Mouse (Mus musculus): ENCODE measurements at regions not wholly inside any gene's neighbourhood (a gene's known extent, or its start where the extent isn't known, plus 50 kb on each side); places are given as distances from the start of the nearest gene placed in this dataset.
"Not testable (repeated sequence)": the region's sequence is repeated elsewhere in the genome, so short reads cannot be mapped to it uniquely, and the experiment has no call there.

DNA sequence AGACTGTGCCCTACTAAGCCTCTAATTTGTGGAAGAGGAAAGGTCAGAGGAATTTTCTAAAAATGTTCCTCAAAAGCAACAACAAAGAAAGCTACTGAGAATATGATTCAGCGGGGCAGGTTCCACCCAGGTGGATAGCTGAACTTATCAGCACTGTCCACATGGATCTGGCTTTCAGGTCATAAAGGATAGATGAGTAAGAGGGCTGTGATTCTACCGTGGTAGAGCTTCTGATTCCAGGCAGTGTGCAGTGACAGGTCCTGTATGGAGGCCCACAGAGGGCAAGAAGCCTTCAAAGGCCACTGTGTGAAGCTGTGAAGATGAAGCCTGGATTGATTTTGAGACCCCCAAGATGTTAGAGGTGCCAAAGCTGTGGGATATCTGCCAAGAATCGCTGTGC lies 51.8 kb downstream of the Teddm3 start:
- not testable (repeated sequence) for H3K36me3 ChIP-seq (ENCODE audit: control insufficient read depth, insufficient read depth, low read length, poor library complexity, severe bottlenecking); H3K27me3 ChIP-seq (ENCODE audit: control insufficient read depth, insufficient read depth, low read length, poor library complexity, severe bottlenecking); DNase-seq (ENCODE audit: low read depth, low spot score)

DNA sequence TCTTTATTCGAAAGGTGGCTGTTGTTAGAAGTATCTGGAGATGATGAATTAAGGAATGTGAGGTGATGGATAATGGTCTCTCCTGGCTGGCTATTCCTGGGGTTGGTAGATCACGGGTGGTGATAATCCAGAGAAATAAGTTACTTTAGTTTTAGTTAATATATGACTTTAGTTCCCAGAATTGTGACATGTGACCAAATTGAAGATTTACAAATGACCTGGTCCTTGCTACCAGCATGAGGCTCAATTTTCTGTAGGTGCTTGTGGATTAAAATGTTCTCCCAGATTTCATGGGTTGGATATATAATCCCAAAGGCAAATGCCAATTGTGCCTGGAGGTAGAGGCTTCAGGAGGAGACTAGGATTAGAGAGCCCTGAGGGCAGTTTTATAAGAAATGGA lies 53.7 kb downstream of the Teddm3 start:
- not testable (repeated sequence) for DNase-seq (ENCODE audit: low read depth, low spot score); H3K36me3 ChIP-seq (ENCODE audit: control insufficient read depth, insufficient read depth, low read length, poor library complexity, severe bottlenecking); H3K27me3 ChIP-seq (ENCODE audit: control insufficient read depth, insufficient read depth, low read length, poor library complexity, severe bottlenecking)

- Histone ChIP-seq H3K27me3 (ENCODE audit: control insufficient read depth, insufficient read depth, low read length, poor library complexity, severe bottlenecking) (no peaks in the 10 kb centered on the region), H3K36me3 (ENCODE audit: control insufficient read depth, insufficient read depth, low read length, poor library complexity, severe bottlenecking) (no peaks in the 10 kb centered on the region)
- no peak for DNase-seq (ENCODE audit: low read depth, low spot score)
Observed at GRCm38 (mm10) chr16:21074779-21075148, 79.0 kb downstream of the Teddm3 start.

DNA sequence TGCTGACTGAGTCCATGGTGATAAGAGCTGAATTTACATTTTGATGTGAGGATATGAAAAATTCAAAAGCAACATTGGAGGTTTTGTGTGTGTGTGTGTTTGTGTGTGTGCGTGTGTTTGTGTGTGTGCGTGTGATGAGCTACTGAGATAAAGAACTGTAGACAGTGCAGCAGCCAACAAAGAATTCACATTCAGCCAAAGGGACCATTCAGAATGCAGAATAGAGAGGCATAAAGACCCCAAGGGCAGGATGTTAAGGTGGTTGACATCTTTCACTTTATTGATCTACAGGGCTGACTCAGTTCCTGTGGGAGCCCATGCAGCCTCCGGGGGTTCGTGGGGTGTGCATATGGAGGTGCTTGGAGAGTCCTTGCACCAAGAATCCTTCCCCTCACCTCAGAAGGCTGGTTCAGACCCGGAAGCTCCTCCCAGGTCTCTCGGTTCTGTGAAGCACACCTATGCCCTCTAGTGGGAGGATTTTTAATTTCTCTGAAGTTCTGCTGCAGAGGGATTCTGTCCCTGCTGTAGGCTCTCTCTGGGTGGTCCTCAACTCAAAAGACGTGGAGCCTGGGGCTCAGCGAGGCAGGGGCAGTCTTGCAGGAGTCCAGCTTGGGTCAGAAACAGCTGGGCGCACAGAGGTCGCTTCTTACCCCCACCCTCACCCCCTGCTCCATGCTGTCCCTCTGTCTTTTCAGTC lies 79.6 kb downstream of the Teddm3 start:
- H3K36me3 ChIP-seq (ENCODE audit: control insufficient read depth, insufficient read depth, low read length, poor library complexity, severe bottlenecking); H3K27me3 ChIP-seq (ENCODE audit: control insufficient read depth, insufficient read depth, low read length, poor library complexity, severe bottlenecking); DNase-seq (ENCODE audit: low read depth, low spot score): not testable (repeated sequence)

DNA sequence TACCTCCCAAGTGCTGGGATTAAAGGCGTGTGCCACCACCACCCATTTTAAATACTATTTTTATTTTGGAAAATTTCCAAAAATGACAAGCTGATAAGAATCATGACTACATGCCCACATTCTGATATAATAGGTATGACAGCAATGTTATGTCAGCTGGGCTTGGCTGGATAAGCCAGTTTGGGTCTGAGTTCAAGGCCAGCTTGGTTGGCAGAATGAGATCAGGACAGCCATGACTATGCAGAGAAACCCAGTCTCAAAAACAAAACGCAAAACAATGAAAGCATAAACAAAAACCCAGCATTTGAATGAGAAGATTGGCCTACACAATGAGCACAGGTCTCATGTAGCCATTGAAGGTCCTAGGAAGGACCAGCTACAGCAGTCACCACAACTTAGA lies 93.6 kb downstream of the Teddm3 start:
- Histone ChIP-seq H3K27me3 (ENCODE audit: control insufficient read depth, insufficient read depth, low read length, poor library complexity, severe bottlenecking) (no peaks in the 10 kb centered on the region), H3K36me3 (ENCODE audit: control insufficient read depth, insufficient read depth, low read length, poor library complexity, severe bottlenecking) (no peaks in the 10 kb centered on the region)
- no peak for DNase-seq (ENCODE audit: low read depth, low spot score)

- no peak for DNase-seq (ENCODE audit: low read depth, low spot score)
- Histone ChIP-seq H3K27me3 (ENCODE audit: control insufficient read depth, insufficient read depth, low read length, poor library complexity, severe bottlenecking) (no peaks in the 10 kb centered on the region), H3K36me3 (ENCODE audit: control insufficient read depth, insufficient read depth, low read length, poor library complexity, severe bottlenecking) (no peaks in the 10 kb centered on the region)
Observed at GRCm38 (mm10) chr16:21054772-21055171, 99.0 kb downstream of the Teddm3 start.

- not testable (repeated sequence) for H3K27me3 ChIP-seq (ENCODE audit: control insufficient read depth, insufficient read depth, low read length, poor library complexity, severe bottlenecking); DNase-seq (ENCODE audit: low read depth, low spot score); H3K36me3 ChIP-seq (ENCODE audit: control insufficient read depth, insufficient read depth, low read length, poor library complexity, severe bottlenecking)
Observed at GRCm38 (mm10) chr16:21022087-21022486, 131.7 kb downstream of the Teddm3 start.

DNA sequence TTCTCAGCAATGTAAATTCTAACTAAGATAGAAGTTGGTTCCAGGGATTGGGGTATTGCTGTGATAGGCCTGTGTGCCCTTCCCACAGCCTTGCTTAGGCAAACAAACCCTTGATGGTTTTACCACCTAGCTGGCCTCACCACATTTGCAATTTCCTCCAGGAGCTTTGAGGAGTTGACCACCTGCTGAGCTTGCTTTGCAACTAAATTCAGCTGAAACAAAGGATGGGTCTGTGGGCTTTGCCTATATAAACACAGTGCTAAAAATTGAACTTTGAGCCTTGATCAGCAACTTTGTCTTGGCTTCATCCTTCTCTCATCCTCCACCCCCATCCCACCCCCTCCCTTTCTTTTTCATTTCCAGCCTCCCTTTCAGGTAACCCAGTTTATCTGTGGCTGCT lies 148.9 kb downstream of the Teddm3 start:
- no peaks in the 10 kb centered on the region for H3K36me3 ChIP-seq (ENCODE audit: control insufficient read depth, insufficient read depth, low read length, poor library complexity, severe bottlenecking)
- no peak for DNase-seq (ENCODE audit: low read depth, low spot score)
- no peaks in the 10 kb centered on the region for H3K27me3 ChIP-seq (ENCODE audit: control insufficient read depth, insufficient read depth, low read length, poor library complexity, severe bottlenecking)

DNA sequence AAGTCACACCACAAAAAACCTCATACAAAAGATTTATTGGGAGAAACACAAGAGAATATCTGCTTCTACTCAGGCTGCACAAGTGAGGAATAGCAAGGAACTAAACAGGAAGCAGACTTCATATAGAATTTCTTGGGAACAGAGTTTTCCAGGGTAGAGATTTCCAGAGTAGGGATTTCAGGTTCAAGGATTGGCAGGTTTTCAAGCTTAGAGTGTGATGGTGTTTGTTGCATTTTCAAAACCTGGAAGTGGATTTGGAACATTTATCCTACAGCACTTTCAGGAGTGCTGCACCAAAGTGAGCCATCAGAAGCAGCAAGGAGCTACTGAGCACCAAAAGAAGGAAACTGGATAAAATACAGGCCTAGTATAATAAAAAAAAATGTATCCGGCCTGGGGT lies 152.7 kb downstream of the Teddm3 start:
- no peak for DNase-seq (ENCODE audit: low read depth, low spot score)
- Histone ChIP-seq H3K36me3 (ENCODE audit: control insufficient read depth, insufficient read depth, low read length, poor library complexity, severe bottlenecking) (no peaks in the 10 kb centered on the region), H3K27me3 (ENCODE audit: control insufficient read depth, insufficient read depth, low read length, poor library complexity, severe bottlenecking) (no peaks in the 10 kb centered on the region)

- no peaks in the 10 kb centered on the region for H3K27me3 ChIP-seq (ENCODE audit: control insufficient read depth, insufficient read depth, low read length, poor library complexity, severe bottlenecking)
- DNase-seq (ENCODE audit: low read depth, low spot score): no peak
Observed at GRCm38 (mm10) chr16:20990524-20990923, 163.3 kb downstream of the Teddm3 start.

GRCm38 (mm10) chr16:20975406-20975805 lies 178.4 kb downstream of the Teddm3 start:
- no peaks in the 10 kb centered on the region for H3K27me3 ChIP-seq (ENCODE audit: control insufficient read depth, insufficient read depth, low read length, poor library complexity, severe bottlenecking)
- no peaks in the 10 kb centered on the region for H3K36me3 ChIP-seq (ENCODE audit: control insufficient read depth, insufficient read depth, low read length, poor library complexity, severe bottlenecking)
- DNase-seq (ENCODE audit: low read depth, low spot score): no peak

More at GRCm38 (mm10) chr16:20990524-20990923, 163.3 kb downstream of the Teddm3 start:
- H3K36me3 ChIP-seq (ENCODE audit: control insufficient read depth, insufficient read depth, low read length, poor library complexity, severe bottlenecking): no peaks in the 10 kb centered on the region

- no peaks in the 10 kb centered on the region for H3K36me3 ChIP-seq (ENCODE audit: control insufficient read depth, insufficient read depth, low read length, poor library complexity, severe bottlenecking)
- no peak for DNase-seq (ENCODE audit: low read depth, low spot score)
Observed at GRCm38 (mm10) chr16:20972442-20972841, 181.4 kb downstream of the Teddm3 start.

DNA sequence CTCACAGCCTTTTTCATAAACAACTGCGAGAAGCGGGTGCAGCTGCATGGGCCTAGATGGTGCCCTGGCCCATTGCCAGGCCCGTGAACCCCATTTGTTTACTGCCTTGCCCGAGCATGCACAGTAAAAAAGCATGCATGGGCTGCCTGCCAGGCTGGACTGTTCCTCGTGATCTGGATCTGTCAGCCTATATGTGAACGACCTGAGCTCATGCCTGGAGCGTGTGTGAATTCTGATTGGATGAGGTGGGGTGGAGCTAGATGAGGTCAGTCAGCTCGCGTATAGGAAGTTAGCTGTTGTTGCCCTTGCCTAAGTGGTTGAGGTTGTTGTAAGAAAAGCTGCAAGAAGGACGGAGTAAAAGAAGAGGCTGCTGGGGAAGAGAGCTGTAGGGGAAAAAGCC lies 194.9 kb downstream of the Teddm3 start:
- DNase-seq (ENCODE audit: low read depth, low spot score): no peak
- no peaks in the 10 kb centered on the region for H3K27me3 ChIP-seq (ENCODE audit: control insufficient read depth, insufficient read depth, low read length, poor library complexity, severe bottlenecking)
- H3K36me3 ChIP-seq (ENCODE audit: control insufficient read depth, insufficient read depth, low read length, poor library complexity, severe bottlenecking): no peaks in the 10 kb centered on the region

More at GRCm38 (mm10) chr16:20972442-20972841, 181.4 kb downstream of the Teddm3 start:
- no peaks in the 10 kb centered on the region for H3K27me3 ChIP-seq (ENCODE audit: control insufficient read depth, insufficient read depth, low read length, poor library complexity, severe bottlenecking)

DNA sequence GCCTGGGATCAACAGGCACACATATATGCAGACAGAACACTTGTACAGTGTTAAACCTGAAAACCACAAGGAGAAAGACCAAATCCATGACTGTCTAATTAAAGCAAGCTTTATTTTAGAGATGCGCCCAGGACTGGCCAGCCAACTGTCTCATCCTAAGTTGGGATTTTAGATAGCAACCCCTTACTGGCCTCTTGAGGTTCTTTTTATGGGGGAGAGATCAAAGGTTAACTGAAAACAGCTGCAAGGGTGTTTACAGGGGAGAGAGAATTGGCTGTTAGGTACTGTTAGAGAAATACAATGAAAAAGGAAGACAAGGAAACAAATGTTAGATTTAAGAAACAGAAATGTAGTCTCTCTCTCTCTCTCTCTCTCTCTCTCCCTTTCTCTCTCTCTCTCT lies 202.4 kb upstream of the Thpo start:
- no peak for DNase-seq (ENCODE audit: low read depth, low spot score)
- H3K36me3 ChIP-seq (ENCODE audit: control insufficient read depth, insufficient read depth, low read length, poor library complexity, severe bottlenecking): no peaks in the 10 kb centered on the region
- no peaks in the 10 kb centered on the region for H3K27me3 ChIP-seq (ENCODE audit: control insufficient read depth, insufficient read depth, low read length, poor library complexity, severe bottlenecking)

DNA sequence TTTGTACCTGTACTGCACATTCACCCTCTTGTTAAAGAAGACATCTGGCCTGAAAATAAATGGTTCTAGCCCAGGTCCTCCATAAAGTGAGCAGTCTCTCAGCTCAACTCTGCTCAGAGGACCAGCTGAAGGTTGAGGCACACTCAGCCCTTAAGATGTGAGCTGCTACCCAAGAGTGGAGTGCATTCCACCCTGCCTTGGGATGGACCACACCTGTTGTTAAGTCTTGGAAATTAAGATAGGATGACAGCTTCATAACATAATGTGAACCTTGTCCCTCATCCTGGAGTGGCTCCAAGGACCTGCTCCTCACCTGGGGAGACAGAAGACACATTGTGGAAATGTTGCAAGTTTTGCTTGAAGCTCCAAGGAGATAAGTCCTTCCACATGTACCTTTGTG lies 200.5 kb upstream of the Thpo start:
- not testable (repeated sequence) for DNase-seq (ENCODE audit: low read depth, low spot score); H3K27me3 ChIP-seq (ENCODE audit: control insufficient read depth, insufficient read depth, low read length, poor library complexity, severe bottlenecking)

GRCm38 (mm10) chr16:20930003-20930402 lies 195.7 kb upstream of the Thpo start:
- H3K36me3 ChIP-seq (ENCODE audit: control insufficient read depth, insufficient read depth, low read length, poor library complexity, severe bottlenecking); H3K27me3 ChIP-seq (ENCODE audit: control insufficient read depth, insufficient read depth, low read length, poor library complexity, severe bottlenecking); DNase-seq (ENCODE audit: low read depth, low spot score): not testable (repeated sequence)

More for the DNA sequence above, 200.5 kb upstream of the Thpo start:
- not testable (repeated sequence) for H3K36me3 ChIP-seq (ENCODE audit: control insufficient read depth, insufficient read depth, low read length, poor library complexity, severe bottlenecking)
